Mouse (Mus musculus) lung, postnatal 0 days (tissue): ENCODE measurements around the gene Smtn.

Experiments
- CTCF ChIP-seq: IDR thresholded peaks from 2 replicates; pipeline ENCODE4 v1.5.1; 2016; ENCODE audit warnings: antibody characterized with exemption, mild to moderate bottlenecking
- EP300 ChIP-seq: IDR thresholded peaks from 2 replicates; pipeline ENCODE4 v1.6.1; 2016; ENCODE audit warnings: antibody characterized with exemption, mild to moderate bottlenecking, control low read depth

DNA sequence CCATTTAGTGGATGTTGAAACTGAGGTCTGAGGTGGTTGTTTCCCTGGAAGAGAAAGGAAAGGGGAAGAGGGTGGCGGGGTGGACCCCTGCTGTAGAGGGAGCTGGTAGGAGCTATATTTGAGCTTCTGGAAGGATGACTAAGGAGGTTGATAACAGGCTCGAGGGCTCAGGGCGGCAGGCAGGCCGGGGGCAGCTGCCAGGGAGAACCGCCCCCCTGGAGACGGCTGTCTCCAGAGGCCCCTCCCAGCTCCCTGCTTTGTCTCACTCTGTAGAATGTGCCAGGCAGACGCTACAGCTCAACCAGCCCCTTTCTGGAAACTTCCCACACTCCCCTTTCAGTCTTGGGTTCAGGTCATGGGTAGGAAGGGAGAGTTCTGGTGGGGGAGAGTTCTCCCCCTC, 32.2 kb downstream of the Smtn start:
- no peak for TF ChIP-seq EP300
- no peak for TF ChIP-seq CTCF
